Mouse (Mus musculus): Measurements from ENCODE around the gene Ilkap.

GRCm38 (mm10) chr1:91366215-91367108, 32.2 kb downstream of the Ilkap start, which contains the start of gene Erfe:
- TF ChIP-seq TCF12 (IDR thresholded peaks at IDR 0.05; ENCODE audit: low read depth, low read length) (no peak), CTCF (IDR thresholded peaks at IDR 0.05 in 2 of 3, conservative IDR thresholded peaks at IDR 0.05 in 1 of 3; ENCODE audit: control insufficient read depth in 1 of 3, insufficient read depth in 1 of 3, low read depth in 2 of 3, low read length in 3 of 3, poor library complexity in 1 of 3, severe bottlenecking in 1 of 3) (peak in 2 of 3 experiments; percentile 84 to 94; a peak in 5 of 6 replicates), POLR2A (IDR thresholded peaks at IDR 0.05; ENCODE audit: control insufficient read depth in 1 of 2, insufficient read depth in 1 of 2, low read depth in 1 of 2, low read length in 2 of 2, poor library complexity in 1 of 2) (peak; percentile 53 to 55; a peak in 3 of 4 replicates)
